Mouse (Mus musculus) spleen, adult 12 weeks (tissue): ENCODE measurements around the gene Mbtps2.

Experiments used
- DNase-seq: peaks from one replicate; pipeline ENCODE4 v3.0.0; 2022; ENCODE audit warnings: low spot score

Gene Mbtps2

GRCm38 (mm10) chrX:157501871-157502270, 96.6 kb downstream of the Mbtps2 start:
- DNase-seq, result no peak

- no peak for DNase-seq
These were observed 98.5 kb downstream of the Mbtps2 start for GRCm38 (mm10) chrX:157500004-157500403.

- DNase-seq, result no peak
These were observed 105.4 kb downstream of the Mbtps2 start for GRCm38 (mm10) chrX:157493159-157493558.

DNA sequence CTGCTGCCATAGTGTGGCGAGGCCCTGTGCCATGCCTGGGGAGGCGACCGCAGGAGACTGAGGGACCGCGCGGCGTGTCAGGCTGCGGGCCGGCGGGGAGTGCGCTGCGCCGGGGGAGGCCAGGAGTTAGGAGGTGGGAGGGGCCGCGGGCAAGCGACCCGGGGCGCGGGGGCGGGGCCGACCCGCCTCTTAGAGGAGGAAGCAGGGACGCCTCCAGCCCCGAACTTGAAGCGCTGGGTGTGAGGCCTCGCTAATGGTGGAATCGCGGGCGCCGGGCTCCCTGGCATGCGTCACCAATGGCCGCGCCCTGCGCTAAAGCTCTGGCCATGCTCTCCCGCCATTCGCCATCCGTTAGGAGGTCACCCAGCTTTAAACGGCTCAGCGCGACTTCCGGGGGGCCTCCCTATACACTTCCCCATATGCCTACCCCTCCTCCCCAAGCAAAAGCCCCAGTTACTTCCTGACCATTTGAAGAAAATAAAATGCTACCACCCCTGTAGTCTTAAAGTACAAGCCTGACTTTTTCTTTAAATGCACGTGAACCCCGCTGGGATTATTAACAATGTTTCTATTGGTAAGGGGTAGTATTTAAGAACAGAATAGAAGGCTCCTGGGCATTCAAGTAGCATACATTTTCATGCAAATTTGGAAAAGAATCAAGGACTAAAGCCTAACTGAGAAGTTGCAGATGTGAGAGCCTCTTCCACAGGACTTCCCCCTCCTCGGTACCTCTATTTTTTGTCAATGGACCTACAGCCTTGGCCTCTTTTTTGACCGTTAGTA, 106.4 kb downstream of the Mbtps2 start, which contains the start of gene Sms:
Sms (minus strand) TSS at position 344 of the 783 bp plus-strand sequence.
- DNase-seq, result peak; percentile 23

GRCm38 (mm10) chrX:157491145-157491935, 107.2 kb downstream of the Mbtps2 start:
- peak; percentile 5 for DNase-seq

DNA sequence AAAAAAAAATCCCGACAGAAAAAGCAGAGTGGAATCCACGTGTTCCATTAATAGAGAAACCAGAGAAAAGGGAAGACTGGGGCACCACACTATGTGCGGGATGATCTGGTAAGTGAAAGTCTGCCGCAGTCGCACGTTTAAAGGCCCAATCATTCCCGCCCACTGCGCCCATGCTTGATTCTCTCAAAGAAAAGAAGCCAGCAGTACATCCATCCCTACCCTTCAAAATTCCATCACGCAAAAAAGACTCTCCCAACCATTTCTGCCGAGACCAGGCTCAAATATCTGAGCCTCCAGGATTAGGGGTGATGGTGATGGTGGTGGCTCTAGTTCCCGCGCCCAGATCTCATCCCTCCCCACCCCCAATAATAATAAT, 107.8 kb downstream of the Mbtps2 start:
- DNase-seq, result no peak

DNA sequence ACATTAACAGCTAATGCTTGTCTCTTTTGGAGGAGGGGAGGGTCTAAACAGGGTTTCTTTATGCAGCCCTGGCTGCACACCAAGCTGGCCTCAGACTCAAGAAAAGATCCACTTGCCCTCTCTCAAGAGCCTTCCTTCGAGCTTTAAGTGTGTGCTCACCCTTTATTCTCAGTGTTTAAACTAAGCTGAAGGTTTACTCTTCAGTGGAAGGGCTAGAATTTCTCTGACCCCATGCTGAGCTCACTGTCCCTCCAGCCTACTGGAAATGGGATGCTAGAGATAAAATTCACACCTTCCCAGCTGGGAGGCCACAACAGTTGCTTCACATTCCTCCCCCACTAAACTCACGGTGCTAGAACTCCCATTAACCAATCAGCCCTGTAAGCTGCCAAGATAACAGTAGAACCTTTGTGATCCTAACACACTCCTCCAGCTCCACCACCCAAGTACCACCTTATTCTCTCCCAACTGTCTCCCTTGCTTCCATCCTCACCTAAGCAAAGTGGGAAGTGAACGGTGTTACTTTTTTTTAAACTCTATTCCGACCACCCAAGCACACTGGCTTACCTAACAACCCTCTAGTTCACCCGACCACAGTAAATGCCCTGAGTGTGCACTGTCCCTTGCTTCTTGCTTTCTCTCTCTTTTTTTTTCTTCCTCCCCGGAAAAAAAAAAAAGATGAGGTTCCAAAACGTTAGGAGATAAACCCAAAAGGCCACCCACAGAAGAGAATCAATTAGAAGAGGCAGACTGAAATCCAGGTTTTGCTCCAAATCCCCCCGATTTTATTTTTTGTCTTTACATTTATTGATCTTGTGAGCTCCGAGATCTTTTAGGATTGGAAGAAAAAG, 108.4 kb downstream of the Mbtps2 start:
- no peak for DNase-seq

GRCm38 (mm10) chrX:157488831-157489230, 109.7 kb downstream of the Mbtps2 start:
- DNase-seq, result no peak

DNA sequence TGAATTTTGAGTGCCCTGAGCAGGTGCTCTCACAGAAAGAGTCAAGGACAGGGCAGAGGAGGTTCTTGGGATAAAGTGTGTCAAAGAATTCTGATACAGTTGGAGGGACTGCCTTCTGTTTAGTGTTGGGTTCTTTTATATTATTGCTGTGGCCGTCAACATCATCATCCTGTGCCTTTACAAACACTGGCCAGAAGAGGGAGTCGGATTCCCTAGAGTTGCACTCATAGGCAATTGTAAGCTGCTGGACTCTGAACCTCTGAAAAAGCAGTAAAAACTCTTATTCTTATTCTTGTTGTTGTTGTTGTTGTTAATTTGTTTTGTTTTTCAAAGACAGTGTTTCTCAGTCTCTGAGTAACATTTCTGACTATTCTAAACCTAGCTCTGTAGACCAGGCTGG, 111.8 kb downstream of the Mbtps2 start:
- DNase-seq, result no peak
